Comparison of ENCODE assay signal across 8 mouse cellular contexts in genomic region chr6:38874565-38875257, GRCm38 (mm10). TPM values are rescaled to one million over a fixed set of nuclear protein-coding genes. Genes with fewer than 3 reads are reported as not detected.
DNase-seq lines count a peak whose midpoint lies in the region; ATAC-seq and TF ChIP-seq lines count a peak whose summit lies in the region.

No protein-coding gene starts in this region.

- peak overlapping the region; percentile 99 for H3K9ac ChIP-seq in forebrain, embryonic 11.5 days (ENCODE audit: low read length)
- H3K9ac ChIP-seq in intestine, embryonic 14.5 days (ENCODE audit: low read length), result peak overlapping the region; percentile 99
- H3K9ac ChIP-seq in lung, postnatal 0 days (replicated peaks; ENCODE audit: low read depth), result peak overlapping the region; percentile 99

- H3K27me3 ChIP-seq in forebrain, embryonic 11.5 days (ENCODE audit: control insufficient read depth, insufficient read depth, low read length), result no peaks in the 10 kb centered on the region
- no peaks in the 10 kb centered on the region for H3K27me3 ChIP-seq in intestine, embryonic 14.5 days (replicated peaks; ENCODE audit: control insufficient read depth, insufficient read depth, low read length)
- no peaks in the 10 kb centered on the region for H3K27me3 ChIP-seq in lung, postnatal 0 days (replicated peaks; ENCODE audit: insufficient read depth, low read length)

- H3K4me2 ChIP-seq in forebrain, embryonic 11.5 days (ENCODE audit: low read depth, low read length, severe bottlenecking), result peak overlapping the region; percentile 48
- peak overlapping the region; percentile 61 for H3K4me2 ChIP-seq in intestine, embryonic 14.5 days (ENCODE audit: low read length)
- H3K4me2 ChIP-seq in lung, postnatal 0 days (replicated peaks; ENCODE audit: low read depth, low read length), result peak overlapping the region; percentile 76

- 0 out of 2 replicates have a peak, but pooled peaks have one; percentile 15 for TF ChIP-seq EP300 in lung, postnatal 0 days (IDR thresholded peaks at IDR 0.05)

- no peak for ATAC-seq in forebrain, embryonic 11.5 days (replicated peaks; ENCODE audit: low FRiP score)
- ATAC-seq in intestine, embryonic 14.5 days (replicated peaks; ENCODE audit: low FRiP score, low TSS enrichment, low read depth), result no peak
- ATAC-seq in lung, postnatal 0 days, result no peak

- peak overlapping the region; percentile 99 for H3K4me3 ChIP-seq in forebrain, embryonic 11.5 days (ENCODE audit: low read depth, low read length)
- H3K4me3 ChIP-seq in intestine, embryonic 14.5 days (ENCODE audit: low read depth, low read length), result peak overlapping the region; percentile 87
- H3K4me3 ChIP-seq in lung, postnatal 0 days (ENCODE audit: low read depth, low read length), result peak overlapping the region; percentile 99

- no peaks in the 10 kb centered on the region for H3K36me3 ChIP-seq in forebrain, embryonic 11.5 days (ENCODE audit: control insufficient read depth, insufficient read depth, low read length)
- H3K36me3 ChIP-seq in intestine, embryonic 14.5 days (ENCODE audit: control insufficient read depth, insufficient read depth, low read length), result peaks cover 11% of the 10 kb centered on the region; the same call in 1 of the 2 replicates
- H3K36me3 ChIP-seq in lung, postnatal 0 days (ENCODE audit: insufficient read depth, low read length), result no peaks in the 10 kb centered on the region

- H3K4me1 ChIP-seq in forebrain, embryonic 11.5 days (replicated peaks; ENCODE audit: control insufficient read depth, insufficient read depth, low read length), result peaks cover 19% of the 10 kb centered on the region
- peaks cover 28% of the 10 kb centered on the region for H3K4me1 ChIP-seq in intestine, embryonic 14.5 days (replicated peaks; ENCODE audit: control insufficient read depth, insufficient read depth, low read length)
- H3K4me1 ChIP-seq in lung, postnatal 0 days (ENCODE audit: insufficient read depth, low read depth, low read length), result peaks cover 7% of the 10 kb centered on the region; the same call in 1 of the 2 replicates

- under 1% methylated on average over 23 of the region's 23 CpGs for WGBS in forebrain, embryonic 11.5 days
- under 1% methylated on average over 23 of the region's 23 CpGs for WGBS in intestine, embryonic 14.5 days
- WGBS in lung, postnatal 0 days, result under 1% methylated on average over 23 of the region's 23 CpGs

- H3K27ac ChIP-seq in forebrain, embryonic 11.5 days (ENCODE audit: low read depth, low read length), result peak overlapping the region; percentile 93
- H3K27ac ChIP-seq in intestine, embryonic 14.5 days (ENCODE audit: low read depth), result peak overlapping the region; percentile 95
- H3K27ac ChIP-seq in lung, postnatal 0 days (ENCODE audit: low read length), result peak overlapping the region; percentile 98

- H3K9me3 ChIP-seq in forebrain, embryonic 11.5 days (ENCODE audit: control insufficient read depth, low read length), result no peaks in the 10 kb centered on the region
- H3K9me3 ChIP-seq in intestine, embryonic 14.5 days (ENCODE audit: control insufficient read depth, low read length), result no peaks in the 10 kb centered on the region
- no peaks in the 10 kb centered on the region for H3K9me3 ChIP-seq in lung, postnatal 0 days (ENCODE audit: low read length)

- TF ChIP-seq CTCF in lung, postnatal 0 days (IDR thresholded peaks at IDR 0.05), result no peak

- peak; percentile 11 for DNase-seq in gastrocnemius, postnatal 10 days
- DNase-seq in gastrocnemius, adult 18-20 months (ENCODE audit: low spot score), result no peak
- DNase-seq in Muller cell, postnatal 12 days (ENCODE audit: inconsistent ontology term), result peak; percentile 72
- peak; percentile 59 for DNase-seq in forebrain, embryonic 11.5 days (ENCODE audit: low spot score)
- peak; percentile 70 for DNase-seq in intestine, embryonic 14.5 days (ENCODE audit: low spot score)
- DNase-seq in lung, postnatal 0 days (ENCODE audit: low spot score), result peak; percentile 52
- DNase-seq in spleen, postnatal 10 days (ENCODE audit: low spot score in 2 of 2), result peak; percentile 56 to 67
- DNase-seq in ovary, postnatal 36 days (ENCODE audit: low spot score), result no peak

RNA-seq across cellular contexts. Expression of gene Tbxas1, which starts 0.5 kb away (rescaled TPM):
- total RNA-seq in gastrocnemius, postnatal 10 days (2021), result 1 to 10 TPM in 1 of 2 experiments, under 1 TPM in 1; 0.92 to 1.9 TPM
- total RNA-seq in gastrocnemius, adult 18-20 months (2021), result under 1 TPM; 0.48 to 0.69 TPM
- 1.4 and 1.5 TPM in 2 replicates for polyA plus RNA-seq in forebrain, embryonic 11.5 days (2014; fragmentation: Nextera tagmentation; extraction: Ambion mirVana)
- 2.1 and 2.4 TPM in 2 replicates for polyA plus RNA-seq in intestine, embryonic 14.5 days (2014; fragmentation: Nextera tagmentation; extraction: Ambion mirVana)
- polyA plus RNA-seq in lung, postnatal 0 days (2015; fragmentation: Nextera tagmentation; extraction: Ambion mirVana), result 5.3 and 5.5 TPM in 2 replicates

RNA-seq across cellular contexts. Expression of gene Hipk2, which starts 1.3 kb away (rescaled TPM):
- total RNA-seq in gastrocnemius, postnatal 10 days (2021), result 10 to 100 TPM; 45.1 to 46.0 TPM
- 10 to 100 TPM; 74.6 to 99.1 TPM for total RNA-seq in gastrocnemius, adult 18-20 months (2021)
- 31.0 and 33.5 TPM in 2 replicates for polyA plus RNA-seq in forebrain, embryonic 11.5 days (2014; fragmentation: Nextera tagmentation; extraction: Ambion mirVana)
- polyA plus RNA-seq in intestine, embryonic 14.5 days (2014; fragmentation: Nextera tagmentation; extraction: Ambion mirVana), result 24.7 and 27.9 TPM in 2 replicates
- 18.4 and 23.0 TPM in 2 replicates for polyA plus RNA-seq in lung, postnatal 0 days (2015; fragmentation: Nextera tagmentation; extraction: Ambion mirVana)

Comparison
In these comparisons a context has a peak if more than half of its experiments do, and no peak if none do; other contexts are left out.
1. DNase-seq: peak in gastrocnemius, postnatal 10 days (single experiment), Muller cell, postnatal 12 days (single experiment), forebrain, embryonic 11.5 days (single experiment), intestine, embryonic 14.5 days (single experiment), lung, postnatal 0 days (single experiment) and spleen, postnatal 10 days (2 of 2); none in gastrocnemius, adult 18-20 months (single experiment) and ovary, postnatal 36 days (single experiment).
2. Peak in every context shown above with its lines, with median percentiles within 50 percentile points of each other: H3K27ac ChIP-seq, H3K4me2 ChIP-seq, H3K4me3 ChIP-seq and H3K9ac ChIP-seq.